Mouse (Mus musculus) megakaryocyte, embryonic 14.5 days (primary cell): ENCODE measurements around the gene Muc1.

Experiments
- FLI1 ChIP-seq: IDR thresholded peaks from 2 replicates; pipeline ENCODE4 v1.6.1; 2012; ENCODE audit warnings: low read length, inconsistent platforms, mixed read lengths
- GATA1 ChIP-seq: IDR thresholded peaks from 3 replicates; pipeline ENCODE4 v1.6.1; 2012; ENCODE audit warnings: mixed read lengths, low read length, inconsistent platforms, borderline replicate concordance

- TF ChIP-seq GATA1 = no peak
- no peak for TF ChIP-seq FLI1
Observed at GRCm38 (mm10) chr3:89231345-89231744, 2.5 kb downstream of the Muc1 start.
